Mouse (Mus musculus) midbrain, embryonic 11.5 days (tissue): ENCODE measurements at regions not wholly inside any gene's neighbourhood (a gene's known extent, or its start where the extent isn't known, plus 50 kb on each side); places are given as distances from the start of the nearest gene placed in this dataset.
A peak's percentile ranks its signal among the peaks of the same experiment; 100 is the strongest.
"Not testable (repeated sequence)": the region's sequence is repeated elsewhere in the genome, so short reads cannot be mapped to it uniquely, and the experiment has no call there.

Source experiments
- ATAC-seq: fragments of 200-750 bp; cut with Nextera tagmentation; 2 replicates; pipeline ENCODE4 v1.8.0; 2017; ENCODE audit warnings: moderate TSS enrichment, moderate library complexity; ENCODE audit not compliant: low FRiP score
- DNase-seq: peaks from one replicate; pipeline ENCODE4 v3.0.0; 2015; ENCODE audit warnings: low spot score; ENCODE audit errors: missing footprints
- H3K27ac ChIP-seq: fragments of 300-500 bp; sonication (generic); 2 replicates; pipeline ENCODE4 v1.5.1; 2014; ENCODE audit warnings: low read depth, low read length
- H3K27me3 ChIP-seq: fragments of 300-500 bp; sonication (generic); 2 replicates; pipeline ENCODE4 v1.6.1; 2014; ENCODE audit warnings: mild to moderate bottlenecking, low read length, moderate library complexity, mixed read lengths; ENCODE audit not compliant: control insufficient read depth, insufficient read depth
- H3K36me3 ChIP-seq: fragments of 300-500 bp; sonication (generic); 2 replicates; pipeline ENCODE4 v1.6.1; 2014; ENCODE audit warnings: mild to moderate bottlenecking, low read length, moderate library complexity, mixed read lengths; ENCODE audit not compliant: control insufficient read depth, insufficient read depth
- H3K4me1 ChIP-seq: fragments of 300-500 bp; sonication (generic); 2 replicates; pipeline ENCODE4 v1.6.1; 2014; ENCODE audit warnings: low read length; ENCODE audit not compliant: control insufficient read depth, insufficient read depth
- H3K4me2 ChIP-seq: fragments of 300-500 bp; sonication (generic); 2 replicates; pipeline ENCODE4 v1.6.1; 2014; ENCODE audit warnings: mild to moderate bottlenecking, moderate library complexity
- H3K4me3 ChIP-seq: fragments of 300-500 bp; sonication (generic); 2 replicates; pipeline ENCODE4 v1.5.1; 2014; ENCODE audit warnings: low read depth, low read length
- H3K9ac ChIP-seq: fragments of 300-500 bp; sonication (generic); 2 replicates; pipeline ENCODE4 v1.6.1; 2014; ENCODE audit warnings: low read length
- H3K9me3 ChIP-seq: fragments of 300-500 bp; sonication (generic); 2 replicates; pipeline ENCODE4 v1.6.1; 2016; ENCODE audit warnings: low read length; ENCODE audit not compliant: control insufficient read depth
- WGBS: fragments of 180-500 bp; shearing (Covaris S2); extraction: QIAGEN DNeasy Blood & Tissue Kit; methylation state at CpG from one replicate; pipeline ENCODE4 v1.1.7; 2014; 5-methylcytosine and 5-hydroxymethylcytosine counted together

- not testable (repeated sequence) for H3K4me1 ChIP-seq, H3K27ac ChIP-seq, H3K4me2 ChIP-seq, H3K27me3 ChIP-seq, H3K36me3 ChIP-seq, H3K4me3 ChIP-seq, H3K9me3 ChIP-seq, DNase-seq, H3K9ac ChIP-seq, ATAC-seq
These were observed 174.6 kb downstream of the Fam181b start for GRCm38 (mm10) chr7:93254287-93254686.

- Histone ChIP-seq H3K27me3 (no peaks in the 10 kb centered on the region), H3K36me3 (no peaks in the 10 kb centered on the region), H3K4me2 (no peak overlapping the region), H3K4me3 (no peak overlapping the region), H3K4me1 (no peaks in the 10 kb centered on the region), H3K27ac (no peak overlapping the region), H3K9me3 (no peaks in the 10 kb centered on the region), H3K9ac (no peak overlapping the region)
- no peak for ATAC-seq
- no peak for DNase-seq
- WGBS, result 81% methylated on average over 3 of the region's 3 CpGs
These were observed 206.1 kb downstream of the Fam181b start for GRCm38 (mm10) chr7:93285748-93286147.

- DNase-seq, result no peak
- H3K36me3 ChIP-seq, result no peaks in the 10 kb centered on the region
- H3K9ac ChIP-seq, result no peak overlapping the region
- H3K27me3 ChIP-seq, result no peaks in the 10 kb centered on the region
- H3K27ac ChIP-seq, result no peak overlapping the region
- H3K4me3 ChIP-seq, result no peak overlapping the region
- no peaks in the 10 kb centered on the region for H3K4me1 ChIP-seq
- H3K9me3 ChIP-seq, result no peaks in the 10 kb centered on the region
- ATAC-seq, result no peak
- WGBS, result 76% methylated on average over 3 of the region's 3 CpGs
- no peak overlapping the region for H3K4me2 ChIP-seq
These were observed 211.8 kb downstream of the Fam181b start for GRCm38 (mm10) chr7:93291457-93291856.

GRCm38 (mm10) chr7:93291945-93292696 lies 212.5 kb downstream of the Fam181b start:
- Histone ChIP-seq H3K9ac (no peak overlapping the region), H3K4me3 (no peak overlapping the region), H3K4me1 (no peaks in the 10 kb centered on the region), H3K9me3 (no peaks in the 10 kb centered on the region), H3K4me2 (no peak overlapping the region), H3K36me3 (no peaks in the 10 kb centered on the region), H3K27ac (no peak overlapping the region), H3K27me3 (no peaks in the 10 kb centered on the region)
- ATAC-seq (no peak), DNase-seq (no peak)
- 64% methylated on average over 3 of the region's 3 CpGs for WGBS

- DNase-seq (no peak), ATAC-seq (no peak)
- no peaks in the 10 kb centered on the region for H3K4me1 ChIP-seq
- WGBS, result 44% methylated on average over 1 of the region's 1 CpGs
- no peaks in the 10 kb centered on the region for H3K36me3 ChIP-seq
- H3K27me3 ChIP-seq, result no peaks in the 10 kb centered on the region
- H3K4me3 ChIP-seq, result no peak overlapping the region
- no peaks in the 10 kb centered on the region for H3K9me3 ChIP-seq
- no peak overlapping the region for H3K4me2 ChIP-seq
- no peak overlapping the region for H3K27ac ChIP-seq
- H3K9ac ChIP-seq, result no peak overlapping the region
These were observed 233.1 kb downstream of the Fam181b start for GRCm38 (mm10) chr7:93312731-93313130.

GRCm38 (mm10) chr7:93331351-93331750 lies 251.7 kb downstream of the Fam181b start:
- H3K4me2 ChIP-seq, result no peak overlapping the region
- 87% methylated on average over 1 of the region's 1 CpGs for WGBS
- H3K36me3 ChIP-seq, result no peaks in the 10 kb centered on the region
- ATAC-seq (no peak), DNase-seq (peak; percentile 33)
- H3K27me3 ChIP-seq, result no peaks in the 10 kb centered on the region
- no peak overlapping the region for H3K27ac ChIP-seq
- H3K4me3 ChIP-seq, result no peak overlapping the region
- no peak overlapping the region for H3K9ac ChIP-seq
- H3K9me3 ChIP-seq, result no peaks in the 10 kb centered on the region
- no peaks in the 10 kb centered on the region for H3K4me1 ChIP-seq

GRCm38 (mm10) chr7:93332203-93332602 lies 252.5 kb downstream of the Fam181b start:
- H3K36me3 ChIP-seq, result no peaks in the 10 kb centered on the region
- no peaks in the 10 kb centered on the region for H3K9me3 ChIP-seq
- ATAC-seq (no peak), DNase-seq (peak; percentile 8)
- no peak overlapping the region for H3K9ac ChIP-seq
- no peaks in the 10 kb centered on the region for H3K27me3 ChIP-seq
- H3K4me2 ChIP-seq, result no peak overlapping the region
- no peak overlapping the region for H3K4me3 ChIP-seq
- WGBS, result 83% methylated on average over 3 of the region's 3 CpGs
- no peak overlapping the region for H3K27ac ChIP-seq
- no peaks in the 10 kb centered on the region for H3K4me1 ChIP-seq

- peak; percentile 77 for ATAC-seq
- H3K27ac ChIP-seq, result no peak overlapping the region
- 31% methylated on average over 1 of the region's 1 CpGs for WGBS
These were observed 256.8 kb downstream of the Fam181b start for GRCm38 (mm10) chr7:93336420-93336819.

More at GRCm38 (mm10) chr7:93336420-93336819, 256.8 kb downstream of the Fam181b start:
- Histone ChIP-seq H3K4me3 (no peak overlapping the region), H3K36me3 (no peaks in the 10 kb centered on the region), H3K4me2 (no peak overlapping the region), H3K9ac (no peak overlapping the region), H3K27me3 (no peaks in the 10 kb centered on the region), H3K9me3 (no peaks in the 10 kb centered on the region), H3K4me1 (no peaks in the 10 kb centered on the region)
- DNase-seq, result peak; percentile 82
